Mouse (Mus musculus): ENCODE measurements around the gene Olfr312.
A peak's percentile ranks its signal among the peaks of the same experiment; 100 is the strongest.
"Not testable (repeated sequence)": the region's sequence is repeated elsewhere in the genome, so short reads cannot be mapped to it uniquely, and the experiment has no call there.

Gene Olfr312

GRCm38 (mm10) chr11:58828937-58829336 lies at the start of gene Olfr312:
Gene Olfr312, plus strand, starts transcription at chr11:58829237.
- not testable (repeated sequence) for DNase-seq

GRCm38 (mm10) chr11:58782480-58783089 lies 46.5 kb upstream of the Olfr312 start, which contains the start of gene Olfr314:
Gene Olfr314, plus strand, starts transcription at chr11:58782952.
- DNase-seq: no peak

- DNase-seq: no peak
Observed at GRCm38 (mm10) chr11:58784182-58784581, 44.9 kb upstream of the Olfr312 start.

- no peak for DNase-seq
Observed at GRCm38 (mm10) chr11:58787651-58788050, 41.4 kb upstream of the Olfr312 start.

- no peak for DNase-seq
Observed at GRCm38 (mm10) chr11:58788346-58788745, 40.7 kb upstream of the Olfr312 start.

- DNase-seq: no peak
Observed at GRCm38 (mm10) chr11:58789532-58789931, 39.5 kb upstream of the Olfr312 start.

- no peak for DNase-seq
Observed at GRCm38 (mm10) chr11:58790053-58790452, 39.0 kb upstream of the Olfr312 start.

- no peak for DNase-seq
Observed at GRCm38 (mm10) chr11:58790646-58791045, 38.4 kb upstream of the Olfr312 start.

GRCm38 (mm10) chr11:58795856-58796255 lies 33.2 kb upstream of the Olfr312 start:
- DNase-seq: no peak

GRCm38 (mm10) chr11:58796850-58797249 lies 32.2 kb upstream of the Olfr312 start:
- no peak for DNase-seq

- no peak for DNase-seq
Observed at GRCm38 (mm10) chr11:58799747-58800146, 29.3 kb upstream of the Olfr312 start.

GRCm38 (mm10) chr11:58801558-58802228 lies 27.3 kb upstream of the Olfr312 start, which contains the start of gene Fam183b:
Gene Fam183b, minus strand, starts transcription at chr11:58801960.
- DNase-seq: no peak

- no peak for DNase-seq
Observed at GRCm38 (mm10) chr11:58803871-58804270, 25.2 kb upstream of the Olfr312 start.

- no peak for DNase-seq
Observed at GRCm38 (mm10) chr11:58804393-58804792, 24.6 kb upstream of the Olfr312 start.

GRCm38 (mm10) chr11:58812001-58812400 lies 17.0 kb upstream of the Olfr312 start:
- DNase-seq: no peak

- not testable (repeated sequence) for DNase-seq
Observed at GRCm38 (mm10) chr11:58814700-58815099, 14.3 kb upstream of the Olfr312 start, which contains the start of gene Olfr313. Gene Olfr313, plus strand, starts transcription at chr11:58815000.

GRCm38 (mm10) chr11:58815676-58816075 lies 13.4 kb upstream of the Olfr312 start:
- DNase-seq: no peak

- no peak for DNase-seq
Observed at GRCm38 (mm10) chr11:58829764-58830163, 727 bp downstream of the Olfr312 start.

GRCm38 (mm10) chr11:58832541-58832940 lies 3.5 kb downstream of the Olfr312 start:
- DNase-seq: not testable (repeated sequence)

GRCm38 (mm10) chr11:58838951-58839350 lies 9.9 kb downstream of the Olfr312 start, which contains the start of gene Olfr311:
Gene Olfr311, plus strand, starts transcription at chr11:58839251.
- not testable (repeated sequence) for DNase-seq

GRCm38 (mm10) chr11:58846919-58847461 lies 18.0 kb downstream of the Olfr312 start, which contains the start of gene Gm12258:
Gene Gm12258, plus strand, starts transcription at chr11:58847158.
- peak; percentile 89 for DNase-seq

- DNase-seq: no peak
Observed at GRCm38 (mm10) chr11:58847636-58848035, 18.6 kb downstream of the Olfr312 start.

GRCm38 (mm10) chr11:58849731-58850130 lies 20.7 kb downstream of the Olfr312 start:
- DNase-seq: no peak

GRCm38 (mm10) chr11:58860744-58861143 lies 31.7 kb downstream of the Olfr312 start:
- no peak for DNase-seq

Measured in lung, postnatal 4 days (tissue).